Comparison of ENCODE assay signal across 8 mouse cellular contexts in genomic region chr16:50799145-50799794, GRCm38 (mm10).
DNase-seq lines count a peak whose midpoint lies in the region; ATAC-seq and TF ChIP-seq lines count a peak whose summit lies in the region.
"Had no signal": no experiment of that assay in that cellular context is flagged by ENCODE, and none has a peak within 500 bp of the region (broad histone marks: within the 10 kb centered on the region; RNA-seq: fewer than 3 reads in every experiment).

No protein-coding gene starts in this region.

- H3K9me3 ChIP-seq in ES-E14 (ENCODE audit: control insufficient read depth, insufficient read depth, low read depth, low read length): no peaks in the 10 kb centered on the region
- no peaks in the 10 kb centered on the region for H3K9me3 ChIP-seq in hindbrain, embryonic 10.5 days
- H3K9me3 ChIP-seq: limb, embryonic 15.5 days had no signal

- H3K36me3 ChIP-seq in ES-E14 (ENCODE audit: control insufficient read depth, insufficient read depth, low read length, poor library complexity, severe bottlenecking): no peaks in the 10 kb centered on the region
- no peaks in the 10 kb centered on the region for H3K36me3 ChIP-seq in hindbrain, embryonic 10.5 days
- no peaks in the 10 kb centered on the region for H3K36me3 ChIP-seq in splenic B cell, adult 2 months (ENCODE audit: control insufficient read depth, insufficient read depth, low read length, poor library complexity, severe bottlenecking)
- H3K36me3 ChIP-seq: limb, embryonic 15.5 days had no signal

- DNase-seq in ES-E14 (ENCODE audit: low read depth, low spot score) (peak; percentile 29), ZHBTc4 (ENCODE audit: low read depth, low spot score) (peak; percentile 53)
- DNase-seq in embryo, embryonic 10.5 days (ENCODE audit: low spot score): peak; percentile 82
- peak; percentile 56 for DNase-seq in hindbrain, embryonic 10.5 days (ENCODE audit: low spot score)
- peak; percentile 78 to 83 for DNase-seq in layer of hippocampus, postnatal 10 days (ENCODE audit: low spot score in 2 of 2)
- DNase-seq in splenic B cell, adult 2 months (ENCODE audit: low read depth, low spot score): peak; percentile 15

- WGBS in hindbrain, embryonic 10.5 days: 54% methylated on average over 10 of the region's 10 CpGs

- ATAC-seq in megakaryocyte-erythroid progenitor cell, adult 5-6 weeks (replicated peaks; ENCODE audit: low FRiP score, low TSS enrichment, poor library complexity, severe bottlenecking): 0 out of 2 replicates have a peak, but pooled peaks have one; percentile 57

- no peak overlapping the region for H3K4me3 ChIP-seq in ES-E14 (ENCODE audit: insufficient read depth in 1 of 2, low read depth in 1 of 2, low read length in 2 of 2, poor library complexity in 1 of 2, severe bottlenecking in 1 of 2)
- no peak overlapping the region for H3K4me3 ChIP-seq in hindbrain, embryonic 10.5 days
- H3K4me3 ChIP-seq: limb, embryonic 15.5 days had no signal

- no peak overlapping the region for H3K9ac ChIP-seq in ES-E14 (ENCODE audit: insufficient read depth, low read depth, low read length, poor library complexity, severe bottlenecking)
- H3K9ac ChIP-seq: limb, embryonic 15.5 days had no signal

- no peaks in the 10 kb centered on the region for H3K27me3 ChIP-seq in hindbrain, embryonic 10.5 days (ENCODE audit: insufficient read depth, poor library complexity, severe bottlenecking)
- no peaks in the 10 kb centered on the region for H3K27me3 ChIP-seq in splenic B cell, adult 2 months (ENCODE audit: control insufficient read depth, insufficient read depth, low read length, poor library complexity, severe bottlenecking)
- H3K27me3 ChIP-seq: limb, embryonic 15.5 days had no signal

- no peak overlapping the region for H3K27ac ChIP-seq in ES-E14 (ENCODE audit: insufficient read depth, low read depth, low read length, poor library complexity, severe bottlenecking)
- no peak overlapping the region for H3K27ac ChIP-seq in hindbrain, embryonic 10.5 days
- H3K27ac ChIP-seq: limb, embryonic 15.5 days had no signal

- H3K4me1 ChIP-seq in ES-E14 (ENCODE audit: control insufficient read depth in 2 of 2, insufficient read depth in 2 of 2, low read length in 2 of 2, poor library complexity in 1 of 2): no peaks in the 10 kb centered on the region
- H3K4me1 ChIP-seq in hindbrain, embryonic 10.5 days (replicated peaks): no peaks in the 10 kb centered on the region
- H3K4me1 ChIP-seq: limb, embryonic 15.5 days had no signal

- in situ Hi-C loops in ES-E14 (cut with MboI; ENCODE audit: low sequenced_read_pairs in 2 of 2, unreplicated experiment in 2 of 2): no loop called here

TF ChIP-seq in ES-E14, 5 proteins besides CTCF, POLR2A, EP300 and RAD21:
- peak; percentile 27; the same call in 1 of the 2 replicates for TF ChIP-seq ZC3H11A (IDR thresholded peaks at IDR 0.05; ENCODE audit: borderline replicate concordance, low read depth, low read length)
- no peak for TF ChIP-seq HCFC1 (IDR thresholded peaks at IDR 0.05; ENCODE audit: borderline replicate concordance, insufficient read depth, low read length)

Comparison
In these comparisons a context has a peak if more than half of its experiments do, and no peak if none do; other contexts are left out.
1. DNase-seq: peak in every context shown above with its lines; median percentile 82 in embryo, embryonic 10.5 days; 80 in layer of hippocampus, postnatal 10 days; 56 in hindbrain, embryonic 10.5 days; 53 in ZHBTc4; 29 in ES-E14; 15 in splenic B cell, adult 2 months.